Mouse (Mus musculus) forebrain, postnatal 0 days (tissue): Measurements from ENCODE around the gene Mfsd2b. TPM values are rescaled to one million over a fixed set of nuclear protein-coding genes. Genes with fewer than 3 reads are reported as not detected.

Experiments
- ATAC-seq: fragments of 200-750 bp; cut with Nextera tagmentation; 2 replicates; pipeline ENCODE4 v1.8.0; 2017; ENCODE audit warnings: mild to moderate bottlenecking, moderate library complexity
- DNase-seq: peaks from one replicate; pipeline ENCODE4 v3.0.0-alpha.2; 2015
- H3K27ac ChIP-seq: fragments of 300-500 bp; sonication (generic); 2 replicates; pipeline ENCODE4 v1.5.1; 2014; ENCODE audit warnings: low read depth, mild to moderate bottlenecking, antibody characterized with exemption, low read length, moderate library complexity, mixed read lengths
- H3K27me3 ChIP-seq: fragments of 300-500 bp; sonication (generic); 2 replicates; pipeline ENCODE4 v1.6.1; 2014; ENCODE audit warnings: mild to moderate bottlenecking, low read length, mixed read lengths; ENCODE audit not compliant: insufficient read depth
- H3K36me3 ChIP-seq: fragments of 300-500 bp; sonication (generic); 2 replicates; pipeline ENCODE4 v1.6.1; 2014; ENCODE audit warnings: mild to moderate bottlenecking, moderate library complexity; ENCODE audit not compliant: insufficient read depth
- H3K4me1 ChIP-seq: fragments of 300-500 bp; sonication (generic); 2 replicates; pipeline ENCODE4 v1.6.1; 2014; ENCODE audit warnings: antibody characterized with exemption; ENCODE audit not compliant: insufficient read depth
- H3K4me2 ChIP-seq: fragments of 300-500 bp; sonication (generic); 2 replicates; pipeline ENCODE4 v1.6.1; 2014; ENCODE audit warnings: low read depth, mild to moderate bottlenecking, moderate library complexity
- H3K4me3 ChIP-seq: fragments of 300-500 bp; sonication (generic); 2 replicates; pipeline ENCODE4 v1.5.1; 2014; ENCODE audit warnings: low read depth, low read length, mixed read lengths
- H3K9ac ChIP-seq: fragments of 300-500 bp; sonication (generic); 2 replicates; pipeline ENCODE4 v1.6.1; 2014; ENCODE audit warnings: mild to moderate bottlenecking
- H3K9me3 ChIP-seq: fragments of 300-500 bp; sonication (generic); 2 replicates; pipeline ENCODE4 v1.6.1; 2016; ENCODE audit warnings: low read length
- CTCF ChIP-seq: sonication (generic); IDR thresholded peaks from 2 replicates; pipeline ENCODE4 v1.5.1; 2016; ENCODE audit warnings: antibody characterized with exemption, control low read depth, low read depth
- WGBS: fragments of 180-500 bp; shearing (Covaris S2); extraction: QIAGEN DNeasy Blood & Tissue Kit; methylation state at CpG from one replicate; pipeline ENCODE4 v1.1.7; 2014; 5-methylcytosine and 5-hydroxymethylcytosine counted together
- polyA plus RNA-seq: library from polyadenylated mRNA; unstranded; fragments of >200 nt; fragmentation: Nextera tagmentation; extraction: Ambion mirVana; gene quantifications from 2 replicates; pipeline ENCODE4 v1.2.1, GENCODE M21; 2015
- total RNA-seq: library from RNA; depleted of rRNA; stranded (reverse); fragments of >200 nt; gene quantifications from 2 replicates; pipeline ENCODE4 v1.2.3, GENCODE M21; 2014; rRNA removed

Gene Mfsd2b
- total and polyA plus RNA-seq, 2 experiments from 2014 or later: 1.3 to 3.4 TPM

GRCm38 (mm10) chr12:4840741-4841140, 33.4 kb downstream of the Mfsd2b start:
- ATAC-seq: no peak
- DNase-seq: no peak

GRCm38 (mm10) chr12:4840010-4840409, 34.1 kb downstream of the Mfsd2b start:
- no peaks in the 10 kb centered on the region for H3K27me3 ChIP-seq
- DNase-seq (no peak), ATAC-seq (no peak)
- 62% methylated on average over 6 of the region's 6 CpGs for WGBS
- H3K9me3 ChIP-seq: no peaks in the 10 kb centered on the region
- H3K9ac ChIP-seq: no peak overlapping the region
- H3K4me2 ChIP-seq: no peak overlapping the region; the same call in 1 of the 2 replicates
- no peaks in the 10 kb centered on the region for H3K4me1 ChIP-seq
- no peak for TF ChIP-seq CTCF
- no peaks in the 10 kb centered on the region for H3K36me3 ChIP-seq
- H3K4me3 ChIP-seq: no peak overlapping the region
- H3K27ac ChIP-seq: no peak overlapping the region

More at GRCm38 (mm10) chr12:4840741-4841140, 33.4 kb downstream of the Mfsd2b start:
- peak overlapping the region; percentile 68 for H3K9ac ChIP-seq
- no peaks in the 10 kb centered on the region for H3K36me3 ChIP-seq
- peak overlapping the region; percentile 79 for H3K4me3 ChIP-seq
- no peaks in the 10 kb centered on the region for H3K9me3 ChIP-seq
- peak overlapping the region; percentile 91 for H3K4me2 ChIP-seq
- no peak overlapping the region for H3K27ac ChIP-seq
- H3K27me3 ChIP-seq: no peaks in the 10 kb centered on the region
- TF ChIP-seq CTCF: no peak
- no peaks in the 10 kb centered on the region for H3K4me1 ChIP-seq
- 2% methylated on average over 11 of the region's 11 CpGs for WGBS

GRCm38 (mm10) chr12:4836959-4837358, 37.2 kb downstream of the Mfsd2b start:
- Histone ChIP-seq H3K4me3 (no peak overlapping the region), H3K4me2 (no peak overlapping the region), H3K27ac (no peak overlapping the region), H3K9ac (no peak overlapping the region), H3K4me1 (no peaks in the 10 kb centered on the region), H3K27me3 (no peaks in the 10 kb centered on the region), H3K9me3 (no peaks in the 10 kb centered on the region), H3K36me3 (peaks cover 6% of the 10 kb centered on the region; the same call in 1 of the 2 replicates)
- DNase-seq: no peak
- no peak for ATAC-seq
- WGBS: 65% methylated on average over 4 of the region's 4 CpGs
- TF ChIP-seq CTCF: no peak

- Histone ChIP-seq H3K36me3 (peaks cover 47% of the 10 kb centered on the region), H3K4me3 (no peak overlapping the region)
These were observed 46.9 kb downstream of the Mfsd2b start for GRCm38 (mm10) chr12:4827256-4827655.

GRCm38 (mm10) chr12:4817361-4818101, 56.6 kb downstream of the Mfsd2b start, which contains the start of gene Sf3b6:
Sf3b6 (plus strand) TSS chr12:4817544.
- no peak for TF ChIP-seq CTCF
- DNase-seq: peak; percentile 98
- H3K4me3 ChIP-seq: peak within 1 kb of the TSS; percentile 91
- peaks cover 10% of the 10 kb centered on the region for H3K4me1 ChIP-seq
- ATAC-seq: peak; percentile 99
- H3K27ac ChIP-seq: peak within 1 kb of the TSS; percentile 91
- WGBS: 2% methylated on average over 49 of the region's 49 CpGs
- H3K9me3 ChIP-seq: no peaks in the 10 kb centered on the region
- H3K9ac ChIP-seq: peak within 1 kb of the TSS; percentile 76
- no peaks in the 10 kb centered on the region for H3K27me3 ChIP-seq
- H3K36me3 ChIP-seq: peaks cover 20% of the 10 kb centered on the region; the same call in 1 of the 2 replicates
- peak within 1 kb of the TSS; percentile 80 for H3K4me2 ChIP-seq

More at GRCm38 (mm10) chr12:4827256-4827655, 46.9 kb downstream of the Mfsd2b start:
- H3K27ac ChIP-seq: no peak overlapping the region
- no peaks in the 10 kb centered on the region for H3K27me3 ChIP-seq
- 75% methylated on average over 3 of the region's 3 CpGs for WGBS
- no peak for TF ChIP-seq CTCF
- DNase-seq (no peak), ATAC-seq (no peak)
- no peak overlapping the region for H3K4me2 ChIP-seq
- no peaks in the 10 kb centered on the region for H3K4me1 ChIP-seq
- H3K9me3 ChIP-seq: no peaks in the 10 kb centered on the region
- H3K9ac ChIP-seq: no peak overlapping the region

- peak; percentile 50 for ATAC-seq
- Histone ChIP-seq H3K27ac (peak overlapping the region; percentile 91), H3K4me3 (peak overlapping the region; percentile 91), H3K4me1 (peaks cover 10% of the 10 kb centered on the region), H3K36me3 (peaks cover 16% of the 10 kb centered on the region; the same call in 1 of the 2 replicates), H3K4me2 (peak overlapping the region; percentile 80), H3K27me3 (no peaks in the 10 kb centered on the region), H3K9ac (peak overlapping the region; percentile 76), H3K9me3 (no peaks in the 10 kb centered on the region)
- TF ChIP-seq CTCF: no peak
- DNase-seq: peak; percentile 54
- 6% methylated on average over 24 of the region's 24 CpGs for WGBS
These were observed 57.3 kb downstream of the Mfsd2b start for GRCm38 (mm10) chr12:4816680-4817360.

- H3K4me3 ChIP-seq: no peak overlapping the region
- H3K4me1 ChIP-seq: peaks cover 9% of the 10 kb centered on the region
- H3K36me3 ChIP-seq: no peaks in the 10 kb centered on the region
- ATAC-seq (no peak), DNase-seq (no peak)
- no peaks in the 10 kb centered on the region for H3K9me3 ChIP-seq
- H3K9ac ChIP-seq: no peak overlapping the region
- no peak for TF ChIP-seq CTCF
- WGBS: 88% methylated on average over 4 of the region's 4 CpGs
- H3K4me2 ChIP-seq: no peak overlapping the region
- H3K27me3 ChIP-seq: no peaks in the 10 kb centered on the region
- H3K27ac ChIP-seq: no peak overlapping the region
These were observed 60.5 kb downstream of the Mfsd2b start for GRCm38 (mm10) chr12:4813636-4814035.

Other genes with a start within 250 kb of the Mfsd2b start
- 1.2 and 1.5 TPM in 2 replicates for gene Fam228a, start 135.9 kb downstream of the Mfsd2b start, total RNA-seq
- gene Fam228a, start 135.9 kb downstream of the Mfsd2b start, polyA plus RNA-seq: 0.09 and 0.30 TPM in 2 replicates
- 9.2 TPM in 2 replicates for gene Pfn4, start 105.3 kb downstream of the Mfsd2b start, total RNA-seq
- gene Pfn4, start 105.3 kb downstream of the Mfsd2b start, polyA plus RNA-seq: 15.3 and 21.3 TPM in 2 replicates
- 7.8 and 18.8 TPM in 2 replicates for gene Fam228b, start 105.1 kb downstream of the Mfsd2b start, total RNA-seq
- gene Fam228b, start 105.1 kb downstream of the Mfsd2b start, polyA plus RNA-seq: 5.8 and 8.9 TPM in 2 replicates
- 117 and 156 TPM in 2 replicates for gene Sf3b6, start 56.8 kb downstream of the Mfsd2b start, total RNA-seq
- gene Sf3b6, start 56.8 kb downstream of the Mfsd2b start, polyA plus RNA-seq: 326 and 451 TPM in 2 replicates
- gene Fkbp1b, start 32.8 kb downstream of the Mfsd2b start, total RNA-seq: 51.7 and 122 TPM in 2 replicates
- 65.5 and 67.9 TPM in 2 replicates for gene Fkbp1b, start 32.8 kb downstream of the Mfsd2b start, polyA plus RNA-seq
- gene Wdcp, start 31.1 kb downstream of the Mfsd2b start, total RNA-seq: 8.9 and 9.9 TPM in 2 replicates
- gene Wdcp, start 31.1 kb downstream of the Mfsd2b start, polyA plus RNA-seq: 10.2 and 11.4 TPM in 2 replicates
- 28.5 and 29.0 TPM in 2 replicates for gene Ubxn2a, start 33.3 kb upstream of the Mfsd2b start, total RNA-seq
- 21.4 and 34.9 TPM in 2 replicates for gene Ubxn2a, start 33.3 kb upstream of the Mfsd2b start, polyA plus RNA-seq
- 23.7 and 31.1 TPM in 2 replicates for gene Atad2b, start 43.0 kb upstream of the Mfsd2b start, total RNA-seq
- gene Atad2b, start 43.0 kb upstream of the Mfsd2b start, polyA plus RNA-seq: 5.0 and 6.6 TPM in 2 replicates